Mouse (Mus musculus) G1E (cell line): ENCODE data around the gene Casp2. TPM values are rescaled to one million over a fixed set of nuclear protein-coding genes. Genes with fewer than 3 reads are reported as not detected.

Source experiments
- ATAC-seq: 2 replicates; pipeline ENCODE4 v1.8.0; 2016; ENCODE audit warnings: mild to moderate bottlenecking; ENCODE audit not compliant: insufficient number of reproducible peaks, poor library complexity, low FRiP score, severe bottlenecking; ENCODE audit errors: extremely low read depth
- DNase-seq: peaks from one replicate; pipeline ENCODE4 v3.0.0; 2012; ENCODE audit warnings: low spot score
- H3K27me3 ChIP-seq: 2 replicates; pipeline ENCODE4 v1.6.1; 2012; ENCODE audit warnings: mild to moderate bottlenecking, low read length, inconsistent platforms; ENCODE audit not compliant: insufficient read depth
- H3K36me3 ChIP-seq: replicated peaks from 2 replicates; pipeline ENCODE3; 2012; ENCODE audit warnings: mild to moderate bottlenecking, inconsistent platforms
- H3K4me1 ChIP-seq: 2 replicates; pipeline ENCODE4 v1.6.1; 2012; ENCODE audit warnings: low read depth, low read length, inconsistent platforms, mixed read lengths; ENCODE audit not compliant: insufficient read depth
- H3K4me3 ChIP-seq: 2 replicates; pipeline ENCODE4 v1.5.1; 2012; ENCODE audit warnings: low read depth, mild to moderate bottlenecking, inconsistent platforms, low read length, moderate library complexity, mixed read lengths
- H3K9me3 ChIP-seq: replicated peaks from 2 replicates; pipeline ENCODE4 v1.6.1; 2012; ENCODE audit warnings: inconsistent platforms
- CTCF ChIP-seq: IDR thresholded peaks from 2 replicates; pipeline ENCODE4 v1.5.1; 2012; ENCODE audit warnings: low read depth, low read length, inconsistent platforms, mixed read lengths
- GATA1 ChIP-seq: IDR thresholded peaks from 2 replicates; pipeline ENCODE4 v1.6.1; 2012; ENCODE audit warnings: borderline replicate concordance, low read length, inconsistent platforms, mixed read lengths
- GATA2 ChIP-seq: IDR thresholded peaks from 2 replicates; pipeline ENCODE4 v1.6.1; 2012; ENCODE audit warnings: low read depth, low read length, inconsistent platforms, borderline replicate concordance
- POLR2AphosphoS5 ChIP-seq: IDR thresholded peaks from 2 replicates; pipeline ENCODE4 v1.6.1; 2012; ENCODE audit warnings: low read depth, low read length, inconsistent platforms; ENCODE audit not compliant: insufficient replicate concordance
- TAL1 ChIP-seq: conservative IDR thresholded peaks from 2 replicates; pipeline ENCODE4 v1.6.1; 2012; ENCODE audit warnings: low read depth, low read length, inconsistent platforms, mixed read lengths
- polyA plus RNA-seq: library from polyadenylated mRNA; stranded (reverse); fragments of >175 nt; gene quantifications from 2 replicates; pipeline ENCODE4 v1.2.3, GENCODE M21; 2012
- total RNA-seq, 2 experiments: library from RNA; stranded (forward) in 1 of 2; stranded (reverse) in 1 of 2; fragments of 200-1000 nt in 1 of 2; fragments of >200 nt in 1 of 2; fragmentation: Nextera tagmentation in 1 of 2; gene quantifications; 2 replicates each; pipeline ENCODE4 v1.2.3; 2014 to 2017

The Casp2 gene
- total RNA-seq (2014; fragmentation: Nextera tagmentation) (76.7 and 91.2 TPM in 2 replicates), total RNA-seq (2017) (64.4 and 66.5 TPM in 2 replicates), polyA plus RNA-seq (8.2 and 9.2 TPM in 2 replicates)

GRCm38 (mm10) chr6:42264626-42265312 is at the start of gene Casp2:
Casp2 (plus strand) TSS chr6:42264985.
- Histone ChIP-seq H3K9me3 (no peaks in the 10 kb centered on the region), H3K4me1 (peaks cover 45% of the 10 kb centered on the region), H3K36me3 (peaks cover 27% of the 10 kb centered on the region), H3K4me3 (peak within 1 kb of the TSS; percentile 96), H3K27me3 (0 out of 2 replicates have a peak, but pooled peaks cover 5% of the 10 kb centered on the region)
- ATAC-seq (peak; percentile 92), DNase-seq (peak; percentile 88)
- TF ChIP-seq GATA1 = no peak
- TF ChIP-seq POLR2AphosphoS5 = no peak
- no peak for TF ChIP-seq TAL1
- peak; percentile 83 for TF ChIP-seq CTCF

- ATAC-seq (no peak), DNase-seq (no peak)
- no peaks in the 10 kb centered on the region for H3K36me3 ChIP-seq
- no peak for TF ChIP-seq GATA1
- no peak for TF ChIP-seq GATA2
- TF ChIP-seq CTCF = no peak
- no peak for TF ChIP-seq TAL1
- no peaks in the 10 kb centered on the region for H3K27me3 ChIP-seq
- no peaks in the 10 kb centered on the region for H3K9me3 ChIP-seq
- H3K4me3 ChIP-seq = no peak within 1 kb of the TSS
- H3K4me1 ChIP-seq = no peaks in the 10 kb centered on the region
These were observed 49.8 kb upstream of the Casp2 start, which contains the start of gene Tas2r144 for GRCm38 (mm10) chr6:42215028-42215427. Tas2r144 (plus strand) TSS chr6:42215328.

GRCm38 (mm10) chr6:42222286-42222685 is 42.5 kb upstream of the Casp2 start:
- TF ChIP-seq POLR2AphosphoS5 (no peak), GATA2 (no peak), GATA1 (no peak)
- no peaks in the 10 kb centered on the region for H3K4me1 ChIP-seq
- H3K27me3 ChIP-seq = no peaks in the 10 kb centered on the region
- no peaks in the 10 kb centered on the region for H3K9me3 ChIP-seq
- no peak for DNase-seq
- no peak for ATAC-seq
- no peaks in the 10 kb centered on the region for H3K36me3 ChIP-seq
- no peak overlapping the region for H3K4me3 ChIP-seq

DNA sequence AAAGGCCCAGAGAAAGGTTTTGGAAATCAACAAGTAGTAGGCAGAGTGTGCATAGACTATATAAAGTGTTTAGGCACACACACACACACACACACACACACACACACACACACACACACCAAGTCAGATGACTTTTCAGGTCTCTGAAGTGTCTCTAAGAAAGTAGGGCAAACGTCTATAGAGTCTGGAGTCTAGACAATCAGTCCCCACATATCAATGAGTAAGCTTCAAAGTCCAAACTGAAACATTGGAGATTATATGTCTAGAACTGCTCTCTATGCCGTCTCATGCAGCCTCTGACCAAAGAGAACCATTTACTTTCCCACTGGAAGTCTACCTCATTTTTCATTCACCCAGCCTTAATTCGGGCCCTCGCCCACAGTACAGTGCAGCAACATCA is 39.7 kb upstream of the Casp2 start:
- no peaks in the 10 kb centered on the region for H3K36me3 ChIP-seq
- H3K4me3 ChIP-seq = no peak overlapping the region
- TF ChIP-seq CTCF = no peak
- no peak for TF ChIP-seq GATA2
- no peak for TF ChIP-seq TAL1
- TF ChIP-seq POLR2AphosphoS5 = no peak
- no peak for TF ChIP-seq GATA1
- ATAC-seq (no peak), DNase-seq (no peak)
- H3K27me3 ChIP-seq = 0 out of 2 replicates have a peak, but pooled peaks cover 2% of the 10 kb centered on the region
- no peaks in the 10 kb centered on the region for H3K9me3 ChIP-seq
- H3K4me1 ChIP-seq = no peaks in the 10 kb centered on the region

GRCm38 (mm10) chr6:42227240-42228101 is 37.3 kb upstream of the Casp2 start:
- Histone ChIP-seq H3K4me1 (no peaks in the 10 kb centered on the region), H3K36me3 (no peaks in the 10 kb centered on the region), H3K27me3 (0 out of 2 replicates have a peak, but pooled peaks cover 2% of the 10 kb centered on the region), H3K9me3 (no peaks in the 10 kb centered on the region), H3K4me3 (no peak overlapping the region)
- ATAC-seq (peak; percentile 15; the same call in 1 of the 2 replicates), DNase-seq (no peak)
- TF ChIP-seq GATA2 (no peak), POLR2AphosphoS5 (no peak), CTCF (0 out of 2 replicates have a peak, but pooled peaks have one; percentile 14), TAL1 (no peak)

GRCm38 (mm10) chr6:42229610-42230009 is 35.2 kb upstream of the Casp2 start:
- Histone ChIP-seq H3K9me3 (no peaks in the 10 kb centered on the region), H3K27me3 (0 out of 2 replicates have a peak, but pooled peaks cover 2% of the 10 kb centered on the region), H3K4me1 (no peaks in the 10 kb centered on the region), H3K36me3 (no peaks in the 10 kb centered on the region), H3K4me3 (no peak overlapping the region)
- DNase-seq (no peak), ATAC-seq (no peak)
- no peak for TF ChIP-seq GATA1
- no peak for TF ChIP-seq TAL1
- no peak for TF ChIP-seq CTCF
- TF ChIP-seq GATA2 = no peak
- TF ChIP-seq POLR2AphosphoS5 = no peak
